Mouse (Mus musculus): ENCODE data around the gene Pck2. TPM values are rescaled to one million over a fixed set of nuclear protein-coding genes. Genes with fewer than 3 reads are reported as not detected.

The Pck2 gene
- polyA plus RNA-seq, 1 experiment = 252 TPM

DNA sequence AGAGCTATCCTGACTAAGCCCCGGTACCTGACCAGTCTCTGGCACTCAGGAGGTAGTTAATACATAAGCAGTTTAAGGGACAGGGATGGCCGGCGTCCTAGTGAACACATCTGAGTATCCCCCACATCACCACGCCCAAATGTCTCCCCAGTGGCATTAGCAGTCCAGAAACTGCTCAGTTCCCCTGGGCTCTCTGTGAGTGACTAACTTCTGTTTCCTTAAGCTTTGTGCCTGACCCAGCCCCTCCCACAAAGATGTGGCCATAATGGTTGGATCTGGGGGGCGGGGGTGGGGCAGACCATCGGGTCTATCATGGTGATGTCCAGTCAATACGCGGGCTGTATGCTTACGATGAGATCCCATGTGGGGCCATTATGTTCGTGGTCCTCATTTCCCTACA, 30.5 kb upstream of the Pck2 start:
- Histone ChIP-seq H3K4me3 (no peak overlapping the region), H3K4me2 (ENCODE audit: low read depth) (no peak overlapping the region), H3K79me2 (ENCODE audit: control insufficient read depth, insufficient read depth) (no peaks in the 10 kb centered on the region), H3K36me3 (ENCODE audit: control insufficient read depth, insufficient read depth) (no peaks in the 10 kb centered on the region), H3K27me3 (ENCODE audit: control insufficient read depth, insufficient read depth, insufficient read length) (peaks cover 95% of the 10 kb centered on the region), H3ac (ENCODE audit: control insufficient read depth, insufficient read length) (no peak overlapping the region)
- TF ChIP-seq CEBPB (IDR thresholded peaks at IDR 0.05; ENCODE audit: insufficient read depth, poor library complexity, severe bottlenecking) (no peak), TCF12 (IDR thresholded peaks at IDR 0.05; ENCODE audit: insufficient read depth, poor library complexity, severe bottlenecking) (no peak)

DNA sequence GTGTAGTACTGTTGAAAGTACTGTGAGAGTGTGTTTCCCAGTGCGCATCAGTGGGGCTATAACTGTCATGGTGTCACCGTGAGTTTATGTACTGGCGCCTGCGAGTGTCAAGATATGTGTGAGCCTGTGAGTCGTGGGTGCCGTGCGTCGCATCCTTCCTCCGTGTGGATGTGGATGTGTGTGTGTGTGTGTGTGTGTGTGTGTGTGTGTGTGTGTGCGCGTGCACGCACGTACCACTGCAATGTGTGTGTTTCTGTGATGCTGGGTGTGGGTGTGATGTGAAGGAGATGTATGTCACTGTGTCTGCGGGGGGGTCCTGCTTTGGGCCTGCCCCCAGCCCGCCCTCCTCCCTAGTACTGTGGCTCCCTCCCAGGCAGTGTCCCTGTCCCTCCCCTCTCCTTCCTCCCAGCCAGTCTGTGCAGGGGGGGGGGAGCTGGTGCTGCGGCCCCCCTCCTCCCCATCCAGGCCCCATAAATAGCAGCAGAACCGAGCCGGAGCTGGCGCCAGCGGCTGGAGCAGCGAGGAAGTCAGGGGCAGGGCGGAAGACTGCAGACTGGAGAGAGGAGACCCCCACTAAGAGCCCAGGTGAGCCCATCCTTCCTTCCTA, 29.8 kb upstream of the Pck2 start, which contains the start of gene Cpne6:
TSS of gene Cpne6 (plus strand) at position 321 of the 607 bp plus-strand sequence.
- no peak for TF ChIP-seq MAX (IDR thresholded peaks at IDR 0.05; ENCODE audit: low read depth)
- TF ChIP-seq MYOD1 (IDR thresholded peaks at IDR 0.05; ENCODE audit: control insufficient read depth in 1 of 3, insufficient read length in 2 of 3, low read depth in 2 of 3) = no peak
- TF ChIP-seq CEBPB (IDR thresholded peaks at IDR 0.05; ENCODE audit: insufficient read depth, poor library complexity, severe bottlenecking) = no peak
- TF ChIP-seq USF1 (IDR thresholded peaks at IDR 0.05; ENCODE audit: low read depth) = no peak
- no peak for TF ChIP-seq TCF12 (IDR thresholded peaks at IDR 0.05; ENCODE audit: insufficient read depth, poor library complexity, severe bottlenecking)
- no peak for TF ChIP-seq POLR2A (IDR thresholded peaks at IDR 0.05; ENCODE audit: insufficient read length, low read depth)
- no peak for TF ChIP-seq E2F4 (IDR thresholded peaks at IDR 0.05; ENCODE audit: insufficient read depth)
- TF ChIP-seq MYOG (IDR thresholded peaks at IDR 0.05; ENCODE audit: control insufficient read depth in 1 of 3, insufficient read depth in 1 of 3, insufficient read length in 2 of 3, low read depth in 2 of 3) = no peak
- no peak for TF ChIP-seq REST (IDR thresholded peaks at IDR 0.05; ENCODE audit: insufficient read depth, insufficient read length)
- no peak for TF ChIP-seq TCF3 (IDR thresholded peaks at IDR 0.05; ENCODE audit: insufficient read length, low read depth)
- TF ChIP-seq POLR2AphosphoS2 (IDR thresholded peaks at IDR 0.05; ENCODE audit: insufficient read length, low read depth) = no peak
- TF ChIP-seq SRF (IDR thresholded peaks at IDR 0.05; ENCODE audit: control insufficient read depth, insufficient read length, low read depth) = no peak
- Histone ChIP-seq H3ac (ENCODE audit: control insufficient read depth, insufficient read length) (no peak within 1 kb of the TSS), H3K4me3 (no peak within 1 kb of the TSS), H3K4me2 (ENCODE audit: low read depth) (no peak within 1 kb of the TSS), H3K36me3 (ENCODE audit: control insufficient read depth, insufficient read depth) (no peaks in the 10 kb centered on the region), H3K79me2 (ENCODE audit: control insufficient read depth, insufficient read depth) (no peaks in the 10 kb centered on the region), H3K27me3 (ENCODE audit: control insufficient read depth, insufficient read depth, insufficient read length) (peaks cover 97% of the 10 kb centered on the region)

DNA sequence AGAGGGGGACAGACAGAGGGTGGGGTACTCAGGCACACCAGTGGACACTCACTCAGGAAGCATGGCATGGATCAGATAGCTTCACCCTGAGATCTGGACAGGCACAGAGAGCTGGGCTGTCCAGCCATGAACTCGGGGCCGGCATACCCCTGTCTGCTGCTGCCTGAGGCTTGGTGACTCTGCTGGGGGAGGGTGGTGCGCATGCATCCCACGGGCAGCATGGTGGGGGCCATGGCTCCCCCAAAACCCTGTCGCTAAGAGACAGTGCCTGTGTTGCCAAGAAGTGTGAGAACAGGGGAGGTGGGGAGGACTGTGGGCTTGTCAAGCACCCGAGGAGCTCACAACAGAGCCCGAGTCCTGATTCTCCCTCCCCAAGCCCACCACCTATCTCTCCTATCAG, 29.0 kb upstream of the Pck2 start:
- TF ChIP-seq MAX (IDR thresholded peaks at IDR 0.05; ENCODE audit: low read depth) = no peak
- TF ChIP-seq MYOD1 (IDR thresholded peaks at IDR 0.05; ENCODE audit: control insufficient read depth in 1 of 3, insufficient read length in 2 of 3, low read depth in 2 of 3) = no peak
- no peak for TF ChIP-seq CEBPB (IDR thresholded peaks at IDR 0.05; ENCODE audit: insufficient read depth, poor library complexity, severe bottlenecking)
- TF ChIP-seq POLR2AphosphoS2 (IDR thresholded peaks at IDR 0.05; ENCODE audit: insufficient read length, low read depth) = no peak
- TF ChIP-seq MYOG (IDR thresholded peaks at IDR 0.05; ENCODE audit: control insufficient read depth in 1 of 3, insufficient read depth in 1 of 3, insufficient read length in 2 of 3, low read depth in 2 of 3) = no peak
- no peak for TF ChIP-seq USF1 (IDR thresholded peaks at IDR 0.05; ENCODE audit: low read depth)
- TF ChIP-seq TCF3 (IDR thresholded peaks at IDR 0.05; ENCODE audit: insufficient read length, low read depth) = no peak
- TF ChIP-seq TCF12 (IDR thresholded peaks at IDR 0.05; ENCODE audit: insufficient read depth, poor library complexity, severe bottlenecking) = no peak
- TF ChIP-seq REST (IDR thresholded peaks at IDR 0.05; ENCODE audit: insufficient read depth, insufficient read length) = no peak
- TF ChIP-seq POLR2A (IDR thresholded peaks at IDR 0.05; ENCODE audit: insufficient read length, low read depth) = no peak
- no peak for TF ChIP-seq SRF (IDR thresholded peaks at IDR 0.05; ENCODE audit: control insufficient read depth, insufficient read length, low read depth)
- no peak for TF ChIP-seq E2F4 (IDR thresholded peaks at IDR 0.05; ENCODE audit: insufficient read depth)

DNA sequence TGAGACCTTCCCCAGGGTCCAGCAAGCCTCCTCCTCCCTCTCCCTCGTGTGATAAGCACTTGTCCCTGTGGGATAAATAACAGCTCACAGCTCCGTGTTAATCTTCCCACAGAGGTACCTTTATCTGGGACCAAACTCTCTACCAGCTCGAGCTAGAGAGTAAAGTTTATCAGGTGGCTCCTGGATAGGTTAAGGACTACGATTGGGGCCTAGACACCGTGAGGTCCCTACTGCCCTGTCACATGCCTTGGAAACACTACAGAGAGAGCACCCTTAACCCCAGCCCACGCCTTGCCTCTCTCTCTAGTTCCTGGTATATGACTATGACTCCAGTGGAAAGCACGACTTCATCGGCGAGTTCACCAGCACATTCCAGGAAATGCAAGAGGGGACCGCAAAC, 26.1 kb upstream of the Pck2 start:
- peaks cover 99% of the 10 kb centered on the region for H3K27me3 ChIP-seq (ENCODE audit: control insufficient read depth, insufficient read depth, insufficient read length)
- TF ChIP-seq TCF12 (IDR thresholded peaks at IDR 0.05; ENCODE audit: insufficient read depth, poor library complexity, severe bottlenecking) (no peak), POLR2A (IDR thresholded peaks at IDR 0.05; ENCODE audit: insufficient read length, low read depth) (no peak), CEBPB (IDR thresholded peaks at IDR 0.05; ENCODE audit: insufficient read depth, poor library complexity, severe bottlenecking) (no peak), MAX (IDR thresholded peaks at IDR 0.05; ENCODE audit: low read depth) (no peak), MYOG (IDR thresholded peaks at IDR 0.05; ENCODE audit: control insufficient read depth in 1 of 3, insufficient read depth in 1 of 3, insufficient read length in 2 of 3, low read depth in 2 of 3) (no peak), TCF3 (IDR thresholded peaks at IDR 0.05; ENCODE audit: insufficient read length, low read depth) (no peak), USF1 (IDR thresholded peaks at IDR 0.05; ENCODE audit: low read depth) (no peak)
- no peak overlapping the region for H3ac ChIP-seq (ENCODE audit: control insufficient read depth, insufficient read length)
- no peaks in the 10 kb centered on the region for H3K36me3 ChIP-seq (ENCODE audit: control insufficient read depth, insufficient read depth)
- H3K4me3 ChIP-seq = no peak overlapping the region
- H3K4me2 ChIP-seq (ENCODE audit: low read depth) = no peak overlapping the region
- no peaks in the 10 kb centered on the region for H3K79me2 ChIP-seq (ENCODE audit: control insufficient read depth, insufficient read depth)

More for the DNA sequence above, 29.0 kb upstream of the Pck2 start:
- no peaks in the 10 kb centered on the region for H3K79me2 ChIP-seq (ENCODE audit: control insufficient read depth, insufficient read depth)
- no peaks in the 10 kb centered on the region for H3K36me3 ChIP-seq (ENCODE audit: control insufficient read depth, insufficient read depth)
- no peak overlapping the region for H3K4me2 ChIP-seq (ENCODE audit: low read depth)
- H3ac ChIP-seq (ENCODE audit: control insufficient read depth, insufficient read length) = no peak overlapping the region
- no peak overlapping the region for H3K4me3 ChIP-seq
- peaks cover 97% of the 10 kb centered on the region for H3K27me3 ChIP-seq (ENCODE audit: control insufficient read depth, insufficient read depth, insufficient read length)

DNA sequence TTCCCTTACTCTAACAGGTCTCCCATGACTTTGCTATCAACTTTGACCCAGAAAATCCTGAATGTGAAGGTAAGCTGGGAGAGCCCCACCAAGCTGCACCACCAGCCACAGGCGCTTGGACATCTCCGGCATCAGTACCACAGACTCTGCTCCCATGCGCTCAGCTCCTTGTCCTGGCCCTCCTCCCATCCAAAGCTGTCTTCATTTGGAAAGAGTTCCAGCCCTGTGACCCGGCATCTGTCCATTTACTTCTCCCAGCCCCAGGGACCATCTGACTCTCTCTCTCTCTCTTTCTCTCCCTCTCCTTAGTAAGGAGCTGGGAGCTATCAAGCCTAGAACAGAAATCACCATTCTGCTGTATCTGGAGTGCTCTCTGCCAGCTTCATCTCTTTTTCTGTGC, 24.2 kb upstream of the Pck2 start:
- TF ChIP-seq POLR2A (IDR thresholded peaks at IDR 0.05; ENCODE audit: insufficient read length, low read depth) = no peak
- no peak for TF ChIP-seq MYOD1 (IDR thresholded peaks at IDR 0.05; ENCODE audit: control insufficient read depth in 1 of 3, insufficient read length in 2 of 3, low read depth in 2 of 3)
- no peak for TF ChIP-seq MYOG (IDR thresholded peaks at IDR 0.05; ENCODE audit: control insufficient read depth in 1 of 3, insufficient read depth in 1 of 3, insufficient read length in 2 of 3, low read depth in 2 of 3)
- no peak for TF ChIP-seq USF1 (IDR thresholded peaks at IDR 0.05; ENCODE audit: low read depth)
- no peak for TF ChIP-seq TCF3 (IDR thresholded peaks at IDR 0.05; ENCODE audit: insufficient read length, low read depth)
- TF ChIP-seq MAX (IDR thresholded peaks at IDR 0.05; ENCODE audit: low read depth) = no peak
- no peak for TF ChIP-seq TCF12 (IDR thresholded peaks at IDR 0.05; ENCODE audit: insufficient read depth, poor library complexity, severe bottlenecking)
- TF ChIP-seq REST (IDR thresholded peaks at IDR 0.05; ENCODE audit: insufficient read depth, insufficient read length) = no peak
- no peak for TF ChIP-seq SRF (IDR thresholded peaks at IDR 0.05; ENCODE audit: control insufficient read depth, insufficient read length, low read depth)
- Histone ChIP-seq H3K36me3 (ENCODE audit: control insufficient read depth, insufficient read depth) (no peaks in the 10 kb centered on the region), H3K79me2 (ENCODE audit: control insufficient read depth, insufficient read depth) (no peaks in the 10 kb centered on the region), H3K4me3 (no peak overlapping the region), H3K4me2 (ENCODE audit: low read depth) (no peak overlapping the region), H3K27me3 (ENCODE audit: control insufficient read depth, insufficient read depth, insufficient read length) (peaks cover 99% of the 10 kb centered on the region), H3ac (ENCODE audit: control insufficient read depth, insufficient read length) (no peak overlapping the region)

Data from myocyte (in vitro differentiated cells).